Mouse (Mus musculus): Measurements from ENCODE around the gene Sept8.
"Not testable (repeated sequence)": the region's sequence is repeated elsewhere in the genome, so short reads cannot be mapped to it uniquely, and the experiment has no call there.

The Sept8 gene

GRCm38 (mm10) chr11:53528397-53529252 is 9.6 kb downstream of the Sept8 start:
- no peak for DNase-seq

- no peak for DNase-seq
Measured at GRCm38 (mm10) chr11:53529253-53529557, 10.1 kb downstream of the Sept8 start.

- no peak for DNase-seq
Measured at GRCm38 (mm10) chr11:53530001-53530400, 10.9 kb downstream of the Sept8 start.

GRCm38 (mm10) chr11:53531578-53532230 is 12.6 kb downstream of the Sept8 start:
- DNase-seq: no peak

- DNase-seq: no peak
Measured at GRCm38 (mm10) chr11:53532231-53532620, 13.2 kb downstream of the Sept8 start.

GRCm38 (mm10) chr11:53539002-53539491 is 20.0 kb downstream of the Sept8 start:
- no peak for DNase-seq

- DNase-seq: no peak
Measured at GRCm38 (mm10) chr11:53540394-53540793, 21.3 kb downstream of the Sept8 start.

GRCm38 (mm10) chr11:53541222-53541621 is 22.2 kb downstream of the Sept8 start:
- DNase-seq: no peak

- no peak for DNase-seq
Measured at GRCm38 (mm10) chr11:53543021-53543420, 24.0 kb downstream of the Sept8 start.

GRCm38 (mm10) chr11:53546271-53546670 is 27.2 kb downstream of the Sept8 start:
- no peak for DNase-seq

GRCm38 (mm10) chr11:53547566-53547965 is 28.5 kb downstream of the Sept8 start:
- no peak for DNase-seq

- DNase-seq: no peak
Measured at GRCm38 (mm10) chr11:53548036-53548605, 29.1 kb downstream of the Sept8 start.

GRCm38 (mm10) chr11:53550714-53551113 is 31.7 kb downstream of the Sept8 start:
- no peak for DNase-seq

GRCm38 (mm10) chr11:53551754-53552153 is 32.7 kb downstream of the Sept8 start:
- DNase-seq: no peak

GRCm38 (mm10) chr11:53556529-53556928 is 37.5 kb downstream of the Sept8 start:
- not testable (repeated sequence) for DNase-seq

- DNase-seq: not testable (repeated sequence)
Measured at GRCm38 (mm10) chr11:53557992-53558391, 38.9 kb downstream of the Sept8 start.

- DNase-seq: not testable (repeated sequence)
Measured at GRCm38 (mm10) chr11:53559980-53560379, 40.9 kb downstream of the Sept8 start.

GRCm38 (mm10) chr11:53561986-53562385 is 42.9 kb downstream of the Sept8 start:
- no peak for DNase-seq

GRCm38 (mm10) chr11:53566646-53567045 is 47.6 kb downstream of the Sept8 start:
- DNase-seq: no peak

GRCm38 (mm10) chr11:53567224-53568014 is 48.4 kb downstream of the Sept8 start, which contains the start of gene Kif3a:
Gene Kif3a (plus strand): TSS chr11:53567379.
- peak; percentile 96 for DNase-seq

- DNase-seq: no peak
Measured at GRCm38 (mm10) chr11:53580562-53580961, 61.5 kb downstream of the Sept8 start.

- DNase-seq: no peak
Measured at GRCm38 (mm10) chr11:53583151-53583550, 64.1 kb downstream of the Sept8 start.

GRCm38 (mm10) chr11:53584849-53585248 is 65.8 kb downstream of the Sept8 start:
- DNase-seq: no peak
